Mouse (Mus musculus) T-cell, adult 2 months (primary cell): ENCODE results near the gene Klk1b9.
"Not testable (repeated sequence)": the region's sequence is repeated elsewhere in the genome, so short reads cannot be mapped to it uniquely, and the experiment has no call there.

ENCODE experiments used
- DNase-seq: peaks from one replicate; pipeline ENCODE4 v3.0.0; 2022; ENCODE audit warnings: low spot score

The Klk1b9 gene

GRCm38 (mm10) chr7:43975761-43976160 is at the start of gene Klk1b9:
Gene Klk1b9 (plus strand): TSS chr7:43976061.
- not testable (repeated sequence) for DNase-seq

GRCm38 (mm10) chr7:43928521-43928920 is 47.3 kb upstream of the Klk1b9 start:
- DNase-seq: no peak

- no peak for DNase-seq
Observed at GRCm38 (mm10) chr7:43932337-43932736, 43.5 kb upstream of the Klk1b9 start.

DNA sequence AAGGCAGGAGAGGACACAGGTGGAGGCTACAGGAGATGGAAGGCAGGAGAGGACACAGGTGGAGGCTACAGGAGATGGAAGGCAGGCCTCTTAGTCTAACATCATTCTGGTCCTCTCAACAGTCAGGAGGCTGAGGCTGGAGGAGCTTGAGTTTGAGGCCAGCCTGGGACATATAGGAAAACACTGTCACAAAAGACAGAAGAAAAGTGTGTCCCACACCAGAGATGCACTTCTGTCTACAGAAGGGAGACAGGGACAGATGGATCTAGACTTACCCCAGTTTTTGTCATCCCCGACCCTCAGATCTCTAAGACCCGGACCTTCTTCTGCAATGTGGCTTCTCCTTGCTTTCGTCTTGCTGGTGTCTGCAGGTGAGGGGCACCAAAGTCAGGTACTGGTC is 42.4 kb upstream of the Klk1b9 start, which contains the start of gene Klk15:
TSS of gene Klk15 (plus strand) at position 301 of the 400 bp plus-strand sequence.
- DNase-seq: no peak

DNA sequence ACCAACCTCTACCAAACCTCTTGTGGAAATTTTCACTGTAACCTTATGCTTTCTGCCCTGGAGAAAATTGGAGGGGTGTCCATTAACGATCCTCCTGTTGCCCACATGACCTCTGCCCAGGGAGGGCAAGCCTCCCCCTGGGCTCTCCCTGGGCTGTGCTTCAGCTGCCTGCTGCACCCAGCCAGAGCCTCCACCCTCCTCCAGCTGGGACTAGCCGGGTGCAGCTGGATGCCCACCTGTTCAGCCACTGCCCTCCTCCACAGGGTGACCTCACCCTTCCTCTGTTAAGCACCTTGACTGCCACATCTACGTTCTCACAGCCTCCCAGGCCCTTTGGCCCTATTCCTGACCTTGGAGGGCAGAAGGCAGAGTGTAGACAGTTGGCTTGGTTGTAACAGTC is 41.1 kb upstream of the Klk1b9 start:
- no peak for DNase-seq

GRCm38 (mm10) chr7:43936551-43936950 is 39.3 kb upstream of the Klk1b9 start:
- DNase-seq: no peak

- not testable (repeated sequence) for DNase-seq
Observed at GRCm38 (mm10) chr7:43942293-43942692, 33.6 kb upstream of the Klk1b9 start.

DNA sequence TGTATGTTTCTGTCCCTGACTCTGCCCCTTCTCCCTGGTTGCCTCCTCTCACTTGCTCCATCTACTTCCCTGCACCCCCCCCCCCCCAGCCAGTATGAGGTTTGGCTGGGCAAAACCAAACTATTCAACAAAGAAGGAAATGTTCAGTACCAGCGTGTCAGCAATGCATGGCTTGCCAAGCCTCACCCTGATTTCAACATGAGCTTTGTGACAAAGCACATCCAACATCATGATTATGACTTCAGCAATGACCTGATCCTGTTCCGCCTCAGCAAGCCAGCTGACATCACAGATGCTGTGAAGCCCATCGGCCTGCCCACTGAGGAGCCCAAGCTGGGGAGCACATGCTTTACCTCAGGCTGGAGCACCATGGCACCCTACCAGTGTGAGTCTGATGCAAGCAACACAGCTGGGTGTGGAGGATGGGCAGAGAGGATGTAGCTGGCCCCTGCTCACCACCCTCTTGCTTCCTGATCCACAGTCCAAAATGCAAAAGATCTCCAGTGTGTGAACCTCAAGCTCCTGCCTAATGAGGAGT is 31.1 kb upstream of the Klk1b9 start:
- DNase-seq: no peak

- no peak for DNase-seq
Observed at GRCm38 (mm10) chr7:43950364-43950763, 25.5 kb upstream of the Klk1b9 start, which contains the start of gene Klk1b8. Gene Klk1b8 (plus strand): TSS chr7:43950664.

DNA sequence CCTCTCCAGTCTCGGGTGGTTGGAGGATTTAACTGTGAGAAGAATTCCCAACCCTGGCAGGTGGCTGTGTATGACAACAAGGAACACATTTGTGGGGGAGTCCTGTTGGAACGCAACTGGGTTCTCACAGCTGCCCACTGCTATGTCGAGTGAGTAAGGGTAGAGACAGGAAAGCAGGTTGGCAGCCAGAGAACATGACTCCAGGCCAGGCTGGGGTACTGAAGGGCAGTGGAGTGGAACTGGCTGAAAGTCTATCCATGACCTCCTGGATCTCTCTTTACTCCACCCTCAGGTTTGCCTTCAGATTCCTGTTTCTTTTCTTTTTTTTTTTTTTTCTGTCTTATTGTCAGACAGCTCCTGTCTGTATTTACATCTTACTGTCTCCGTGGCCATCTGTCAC is 23.2 kb upstream of the Klk1b9 start:
- no peak for DNase-seq

DNA sequence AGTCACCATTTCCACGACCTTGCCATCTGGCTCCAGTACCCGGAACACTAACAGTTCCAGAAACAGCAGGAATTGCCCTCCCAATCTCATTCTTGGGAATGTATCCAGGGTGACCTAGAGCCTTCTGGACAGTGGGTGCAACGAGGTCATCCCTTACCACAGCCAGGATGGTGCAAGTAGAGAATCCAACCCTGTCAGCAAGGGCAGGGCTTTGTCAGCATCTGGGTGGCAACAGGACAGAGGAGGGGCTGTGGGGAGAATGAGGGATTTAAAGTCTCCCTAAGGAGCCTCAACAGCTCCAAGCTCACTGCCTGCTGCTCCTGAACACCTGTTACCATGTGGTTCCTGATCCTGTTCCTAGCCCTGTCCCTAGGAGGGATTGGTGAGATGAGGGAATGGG is 9.4 kb upstream of the Klk1b9 start, which contains the start of gene Klk1b1:
TSS of gene Klk1b1 (plus strand) at position 301 of the 400 bp plus-strand sequence.
- no peak for DNase-seq

DNA sequence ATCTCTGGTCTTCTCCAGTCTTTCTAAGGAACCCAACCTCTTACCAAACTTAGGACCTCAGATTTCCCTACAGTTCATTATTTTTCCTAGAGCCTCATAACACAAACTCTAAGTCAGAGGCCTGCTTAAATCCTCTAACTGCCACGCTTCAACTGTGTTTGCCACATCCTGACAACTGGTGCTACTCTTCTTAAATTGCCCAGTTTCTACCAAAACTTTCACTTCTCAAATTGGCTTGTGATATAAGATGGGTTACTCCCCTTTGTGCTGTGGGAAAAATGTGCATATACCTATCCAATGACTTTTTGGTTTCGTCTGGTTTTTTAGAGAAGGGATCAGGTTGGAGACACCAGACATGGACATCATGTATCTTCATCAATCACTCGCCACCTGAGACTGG is 8.8 kb upstream of the Klk1b9 start:
- DNase-seq: no peak

GRCm38 (mm10) chr7:43967612-43968011 is 8.2 kb upstream of the Klk1b9 start:
- no peak for DNase-seq

DNA sequence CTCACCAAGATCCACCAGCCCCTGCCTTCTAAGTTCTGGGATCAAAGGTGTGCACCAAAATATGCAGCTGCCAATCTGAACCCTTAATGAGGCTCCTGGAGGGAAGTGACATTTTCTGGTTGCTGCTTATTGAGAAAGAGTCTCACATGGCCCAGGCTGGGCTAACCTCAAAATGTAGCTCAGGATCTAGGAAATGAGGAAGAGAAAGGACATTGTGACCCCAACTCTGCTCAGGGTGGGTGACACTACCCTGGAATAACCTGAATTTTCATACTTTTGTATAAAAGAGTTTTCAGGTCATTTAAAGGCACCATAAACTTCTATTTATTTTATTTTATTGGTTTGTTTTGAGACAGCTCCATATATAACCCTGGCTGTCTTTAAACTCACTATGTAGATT is 9.8 kb downstream of the Klk1b9 start:
- no peak for DNase-seq

GRCm38 (mm10) chr7:43994821-43995220 is 19.0 kb downstream of the Klk1b9 start:
- not testable (repeated sequence) for DNase-seq

DNA sequence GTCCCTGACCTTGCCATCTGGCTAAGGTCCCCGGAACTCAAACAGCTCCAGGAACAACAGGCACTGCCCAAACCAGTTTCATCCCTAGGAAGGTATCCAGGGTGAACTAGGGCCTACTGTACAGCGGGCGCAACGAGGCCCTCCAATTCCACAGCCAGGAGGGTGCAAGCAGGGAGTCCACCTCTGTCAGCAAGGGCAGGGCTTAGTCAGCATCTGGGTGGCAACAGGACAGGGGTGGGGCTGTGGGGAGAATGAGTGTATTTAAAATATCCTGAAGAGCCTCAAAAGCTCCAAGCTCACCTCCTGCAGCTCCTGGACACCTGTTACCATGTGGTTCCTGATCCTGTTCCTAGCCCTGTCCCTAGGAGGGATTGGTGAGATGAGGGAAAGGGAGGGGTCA is 19.7 kb downstream of the Klk1b9 start, which contains the start of gene Klk1b11:
TSS of gene Klk1b11 (plus strand) at position 301 of the 400 bp plus-strand sequence.
- DNase-seq: not testable (repeated sequence)

GRCm38 (mm10) chr7:44004847-44005246 is 29.0 kb downstream of the Klk1b9 start:
- no peak for DNase-seq

- DNase-seq: not testable (repeated sequence)
Observed at GRCm38 (mm10) chr7:44011868-44012267, 36.0 kb downstream of the Klk1b9 start, which contains the start of gene Klk1b26. Gene Klk1b26 (plus strand): TSS chr7:44012168.

DNA sequence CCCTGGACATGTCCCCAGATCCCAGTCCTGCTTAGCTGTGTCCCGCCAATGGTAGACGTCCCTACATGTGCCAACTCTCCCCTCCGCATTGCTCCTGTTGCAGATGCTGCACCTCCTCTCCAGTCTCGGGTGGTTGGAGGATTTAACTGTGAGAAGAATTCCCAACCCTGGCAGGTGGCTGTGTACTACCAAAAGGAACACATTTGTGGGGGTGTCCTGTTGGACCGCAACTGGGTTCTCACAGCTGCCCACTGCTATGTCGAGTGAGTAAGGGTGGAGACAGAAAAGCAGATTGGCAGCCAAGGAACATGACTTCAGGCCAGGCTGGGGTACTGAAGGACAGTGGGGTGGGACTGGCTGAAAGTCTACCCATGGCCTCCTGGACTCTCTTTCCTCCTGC is 38.8 kb downstream of the Klk1b9 start:
- not testable (repeated sequence) for DNase-seq

DNA sequence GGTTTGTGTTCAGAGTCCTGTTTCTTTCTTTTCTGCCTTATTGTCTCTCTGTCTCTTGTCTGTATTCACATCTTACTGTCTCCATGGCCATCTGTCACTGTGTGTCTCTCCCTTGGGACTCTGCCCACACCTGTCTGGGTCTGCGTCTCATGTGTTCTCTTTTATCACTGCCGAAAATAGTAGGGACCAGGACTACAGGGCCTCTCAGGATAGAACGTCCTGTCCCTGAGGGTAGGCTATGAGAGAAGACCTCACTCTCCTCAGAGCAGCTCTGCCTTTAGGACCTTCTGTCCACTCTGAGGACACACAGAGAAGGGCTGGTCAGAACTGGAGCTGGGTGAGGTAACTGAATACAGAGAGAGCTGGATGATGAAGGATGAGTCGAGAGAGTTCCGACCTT is 39.2 kb downstream of the Klk1b9 start:
- no peak for DNase-seq
